Mouse (Mus musculus): Measurements from ENCODE around the gene Tcp10c. TPM values are rescaled to one million over a fixed set of nuclear protein-coding genes. Genes with fewer than 3 reads are reported as not detected.

Tcp10c gene
- total RNA-seq (2023) = not detected

DNA sequence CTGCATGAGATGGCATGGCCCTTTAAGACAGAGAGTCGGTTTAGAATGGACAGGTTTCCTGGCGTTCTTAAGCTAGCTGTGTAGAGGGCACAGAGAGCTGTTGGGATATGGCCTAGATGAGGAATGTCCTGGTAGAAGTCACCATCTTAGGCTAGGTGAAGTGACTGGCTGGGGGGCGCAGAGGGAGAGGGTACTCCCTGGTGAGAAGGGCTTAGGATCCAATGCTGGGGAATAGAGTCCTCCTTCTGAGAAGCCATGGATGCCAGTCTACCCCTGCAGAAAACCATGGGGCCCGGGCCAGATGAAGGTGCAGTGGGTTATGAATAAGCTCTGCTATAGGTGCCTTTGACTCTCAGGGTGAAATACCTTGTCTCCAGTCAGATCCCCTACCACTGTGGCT is at the start of gene Tcp10c:
TSS of gene Tcp10c (plus strand) at position 52 of the 400 bp plus-strand sequence.

Other genes starting within 250 kb of the Tcp10c start
- gene Unc93a, start 222.8 kb upstream of the Tcp10c start, total RNA-seq (2023) = under 1 TPM; 0.22 to 0.71 TPM
- gene Smok2a, start 133.4 kb upstream of the Tcp10c start, total RNA-seq (2023) = not detected
- gene Smok2b, start 124.3 kb upstream of the Tcp10c start, total RNA-seq (2023) = not detected

Data from neutrophil, adult 59 days (primary cell).